Mouse (Mus musculus) midbrain, embryonic 14.5 days (tissue): ENCODE data around the gene Macrod2. TPM values are rescaled to one million over a fixed set of nuclear protein-coding genes. Genes with fewer than 3 reads are reported as not detected.
A peak's percentile ranks its signal among the peaks of the same experiment; 100 is the strongest.

ENCODE experiments used
- ATAC-seq: fragments of 200-750 bp; cut with Nextera tagmentation; 2 replicates; pipeline ENCODE4 v1.8.0; 2017; ENCODE audit warnings: moderate number of reproducible peaks, moderate library complexity; ENCODE audit not compliant: low FRiP score, low TSS enrichment
- DNase-seq: peaks from one replicate; pipeline ENCODE4 v3.0.0-alpha.2; 2015
- H3K27ac ChIP-seq: fragments of 300-500 bp; sonication (generic); replicated peaks from 2 replicates; pipeline ENCODE4 v1.5.1; 2014; ENCODE audit warnings: mild to moderate bottlenecking, low read depth, low read length, moderate library complexity
- H3K27me3 ChIP-seq: fragments of 300-500 bp; sonication (generic); 2 replicates; pipeline ENCODE4 v1.6.1; 2014; ENCODE audit warnings: low read length, control low read depth, mixed read lengths; ENCODE audit not compliant: control insufficient read depth, insufficient read depth
- H3K36me3 ChIP-seq: fragments of 300-500 bp; sonication (generic); 2 replicates; pipeline ENCODE4 v1.6.1; 2014; ENCODE audit warnings: low read length, control low read depth; ENCODE audit not compliant: control insufficient read depth, insufficient read depth
- H3K4me1 ChIP-seq: fragments of 300-500 bp; sonication (generic); 2 replicates; pipeline ENCODE4 v1.6.1; 2014; ENCODE audit warnings: mild to moderate bottlenecking, antibody characterized with exemption, low read length, control low read depth; ENCODE audit not compliant: control insufficient read depth, insufficient read depth
- H3K4me2 ChIP-seq: fragments of 300-500 bp; sonication (generic); 2 replicates; pipeline ENCODE4 v1.6.1; 2014; ENCODE audit warnings: mild to moderate bottlenecking, low read length, moderate library complexity
- H3K4me3 ChIP-seq: fragments of 300-500 bp; sonication (generic); replicated peaks from 2 replicates; pipeline ENCODE4 v1.5.1; 2014; ENCODE audit warnings: low read depth, low read length
- H3K9ac ChIP-seq: fragments of 300-500 bp; sonication (generic); replicated peaks from 2 replicates; pipeline ENCODE4 v1.6.1; 2014; ENCODE audit warnings: mild to moderate bottlenecking, low read length, moderate library complexity
- H3K9me3 ChIP-seq: fragments of 300-500 bp; sonication (generic); 2 replicates; pipeline ENCODE4 v1.6.1; 2016; ENCODE audit warnings: low read length, control low read depth, mixed read lengths; ENCODE audit not compliant: control insufficient read depth
- WGBS: fragments of 180-500 bp; shearing (Covaris S2); extraction: QIAGEN DNeasy Blood & Tissue Kit; methylation state at CpG from one replicate; pipeline ENCODE4 v1.1.7; 2014; 5-methylcytosine and 5-hydroxymethylcytosine counted together
- polyA plus RNA-seq: library from polyadenylated mRNA; unstranded; fragments of >200 nt; fragmentation: Nextera tagmentation; extraction: Ambion mirVana; gene quantifications from 2 replicates; pipeline ENCODE4 v1.2.1, GENCODE M21; 2014

The Macrod2 gene
- polyA plus RNA-seq, 1 experiment from 2014 or later, result 61.4 TPM

DNA sequence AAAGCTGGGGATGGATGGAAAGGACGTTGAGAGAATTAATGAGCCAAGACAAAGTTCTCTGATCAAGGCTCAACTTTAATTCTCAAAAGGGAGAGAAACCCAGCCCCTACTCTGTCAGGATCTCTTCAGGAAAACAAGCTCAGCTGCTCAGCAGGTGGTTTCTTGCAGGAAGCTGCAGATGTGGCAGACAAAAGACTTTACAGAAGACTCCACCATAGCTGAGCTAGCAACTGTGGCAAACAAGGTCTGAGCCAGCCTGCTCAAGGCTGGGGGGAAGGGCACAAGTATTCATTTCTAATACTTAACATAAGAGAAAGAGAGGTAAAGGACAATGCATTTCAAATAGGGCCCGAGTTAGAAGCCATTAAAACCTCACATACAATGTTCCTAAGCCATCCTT, 1013.7 kb downstream of the Macrod2 start:
- ATAC-seq, result no peak
- H3K4me3 ChIP-seq, result no peak overlapping the region
- no peaks in the 10 kb centered on the region for H3K9me3 ChIP-seq
- H3K4me1 ChIP-seq, result no peaks in the 10 kb centered on the region
- WGBS, result 6% methylated on average over 2 of the region's 2 CpGs
- DNase-seq, result no peak
- no peak overlapping the region for H3K9ac ChIP-seq
- no peaks in the 10 kb centered on the region for H3K36me3 ChIP-seq
- H3K4me2 ChIP-seq, result no peak overlapping the region
- H3K27ac ChIP-seq, result no peak overlapping the region
- H3K27me3 ChIP-seq, result no peaks in the 10 kb centered on the region

GRCm38 (mm10) chr2:141416436-141416835, 1021.3 kb downstream of the Macrod2 start:
- Histone ChIP-seq H3K9me3 (no peaks in the 10 kb centered on the region), H3K27ac (peak overlapping the region; percentile 62; the same call in 1 of the 2 replicates), H3K4me2 (no peak overlapping the region), H3K4me3 (no peak overlapping the region), H3K27me3 (no peaks in the 10 kb centered on the region), H3K36me3 (no peaks in the 10 kb centered on the region), H3K4me1 (peaks cover 10% of the 10 kb centered on the region), H3K9ac (no peak overlapping the region; the same call in 1 of the 2 replicates)
- DNase-seq (no peak), ATAC-seq (no peak)

DNA sequence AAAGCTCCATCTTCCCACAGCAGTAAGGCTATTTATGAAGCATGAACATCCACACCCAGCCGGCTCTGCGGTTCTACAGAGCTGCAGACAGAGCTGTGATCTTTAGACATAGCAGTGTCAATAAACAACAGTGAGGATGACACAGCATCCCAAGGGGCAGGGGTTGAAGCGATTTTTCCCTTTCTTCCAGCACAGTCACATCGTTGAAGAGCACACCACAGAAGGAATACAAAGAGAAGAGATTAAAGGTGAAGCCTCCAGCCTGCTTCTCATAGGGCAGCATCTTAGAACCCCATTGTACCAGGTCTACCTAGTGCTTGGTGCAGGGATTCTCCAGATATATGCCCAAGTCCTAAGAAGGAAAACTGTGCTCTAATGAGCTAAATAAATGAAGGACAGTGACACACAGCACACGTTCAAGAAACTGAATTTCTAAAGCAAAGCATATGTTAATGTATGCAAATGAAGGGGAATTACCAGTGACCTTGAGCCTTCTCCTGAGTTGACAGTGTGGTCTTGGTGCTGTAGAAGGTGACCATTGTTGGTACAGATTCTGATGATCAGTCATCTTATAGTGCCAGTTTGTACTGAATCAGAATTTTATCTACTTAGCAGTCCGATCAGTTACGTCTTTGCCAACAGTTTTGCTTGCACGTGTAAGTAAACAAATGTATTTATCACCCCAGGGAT, 1021.9 kb downstream of the Macrod2 start:
- no peaks in the 10 kb centered on the region for H3K9me3 ChIP-seq
- H3K4me2 ChIP-seq, result no peak overlapping the region
- no peaks in the 10 kb centered on the region for H3K27me3 ChIP-seq
- peak; percentile 57 for DNase-seq
- ATAC-seq, result no peak
- peaks cover 10% of the 10 kb centered on the region for H3K4me1 ChIP-seq
- no peak overlapping the region for H3K4me3 ChIP-seq
- no peak overlapping the region; the same call in 1 of the 2 replicates for H3K9ac ChIP-seq
- no peaks in the 10 kb centered on the region for H3K36me3 ChIP-seq
- WGBS, result 34% methylated on average over 8 of the region's 8 CpGs
- H3K27ac ChIP-seq, result peak overlapping the region; percentile 62

DNA sequence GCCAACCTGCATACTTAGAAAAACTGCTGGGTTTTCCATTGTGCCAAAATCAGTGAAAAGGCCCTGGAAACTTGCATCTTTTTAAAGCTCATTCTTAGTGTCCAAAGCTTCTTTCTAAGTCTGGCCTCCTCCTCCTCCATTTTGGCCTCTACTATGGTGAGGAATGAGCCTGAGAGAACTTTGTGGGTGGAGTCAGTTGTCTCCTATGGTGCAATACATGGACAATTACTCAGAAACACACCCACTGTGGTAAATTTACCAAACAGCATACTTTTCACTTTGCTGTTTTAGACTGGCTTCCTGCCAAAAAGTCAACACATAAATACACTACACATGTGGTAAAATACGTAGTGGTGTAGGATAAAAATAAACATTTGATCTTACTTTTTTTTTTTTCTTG, 1024.7 kb downstream of the Macrod2 start:
- Histone ChIP-seq H3K9me3 (no peaks in the 10 kb centered on the region), H3K4me1 (peaks cover 10% of the 10 kb centered on the region), H3K27ac (no peak overlapping the region), H3K4me2 (no peak overlapping the region), H3K27me3 (no peaks in the 10 kb centered on the region), H3K36me3 (no peaks in the 10 kb centered on the region), H3K9ac (no peak overlapping the region), H3K4me3 (no peak overlapping the region)
- 86% methylated on average over 1 of the region's 1 CpGs for WGBS
- DNase-seq, result no peak
- no peak for ATAC-seq

GRCm38 (mm10) chr2:141434084-141434483, 1039.0 kb downstream of the Macrod2 start:
- no peak for ATAC-seq
- WGBS, result 85% methylated on average over 5 of the region's 5 CpGs
- H3K9me3 ChIP-seq, result no peaks in the 10 kb centered on the region
- no peak for DNase-seq
- no peak overlapping the region for H3K4me3 ChIP-seq
- no peak overlapping the region for H3K9ac ChIP-seq
- no peaks in the 10 kb centered on the region for H3K36me3 ChIP-seq
- no peak overlapping the region for H3K4me2 ChIP-seq
- no peaks in the 10 kb centered on the region for H3K27me3 ChIP-seq
- H3K4me1 ChIP-seq, result peaks cover 4% of the 10 kb centered on the region; the same call in 1 of the 2 replicates
- H3K27ac ChIP-seq, result no peak overlapping the region

- ATAC-seq, result no peak
- Histone ChIP-seq H3K9me3 (no peaks in the 10 kb centered on the region), H3K27me3 (no peaks in the 10 kb centered on the region), H3K27ac (no peak overlapping the region), H3K9ac (0 out of 2 replicates have a peak overlapping the region, but pooled peaks have one; percentile 7), H3K36me3 (no peaks in the 10 kb centered on the region), H3K4me3 (no peak overlapping the region), H3K4me1 (peaks cover 4% of the 10 kb centered on the region; the same call in 1 of the 2 replicates), H3K4me2 (peak overlapping the region; percentile 5; the same call in 1 of the 2 replicates)
- 45% methylated on average over 16 of the region's 16 CpGs for WGBS
- DNase-seq, result peak; percentile 30
Observed at GRCm38 (mm10) chr2:141434731-141435570, 1039.8 kb downstream of the Macrod2 start.

GRCm38 (mm10) chr2:141441896-141442295, 1046.8 kb downstream of the Macrod2 start:
- WGBS, result 69% methylated on average over 2 of the region's 2 CpGs
- no peak for ATAC-seq

GRCm38 (mm10) chr2:141449078-141449680, 1054.1 kb downstream of the Macrod2 start:
- ATAC-seq (peak; percentile 46; the same call in 1 of the 2 replicates), DNase-seq (peak; percentile 23)
- H3K27ac ChIP-seq, result no peak overlapping the region
- H3K9me3 ChIP-seq, result no peaks in the 10 kb centered on the region
- H3K4me3 ChIP-seq, result no peak overlapping the region
- H3K27me3 ChIP-seq, result no peaks in the 10 kb centered on the region
- WGBS, result 65% methylated on average over 2 of the region's 2 CpGs
- H3K4me1 ChIP-seq, result no peaks in the 10 kb centered on the region
- H3K36me3 ChIP-seq, result no peaks in the 10 kb centered on the region
- no peak overlapping the region for H3K4me2 ChIP-seq
- no peak overlapping the region for H3K9ac ChIP-seq

More at GRCm38 (mm10) chr2:141441896-141442295, 1046.8 kb downstream of the Macrod2 start:
- H3K4me3 ChIP-seq, result no peak overlapping the region
- H3K4me2 ChIP-seq, result no peak overlapping the region
- no peak overlapping the region for H3K27ac ChIP-seq
- no peaks in the 10 kb centered on the region for H3K36me3 ChIP-seq
- DNase-seq, result no peak
- H3K9ac ChIP-seq, result no peak overlapping the region
- H3K9me3 ChIP-seq, result no peaks in the 10 kb centered on the region
- no peaks in the 10 kb centered on the region for H3K4me1 ChIP-seq
- H3K27me3 ChIP-seq, result no peaks in the 10 kb centered on the region
